Mouse (Mus musculus): ENCODE results near the gene Mapkapk5.
"Not testable (repeated sequence)": the region's sequence is repeated elsewhere in the genome, so short reads cannot be mapped to it uniquely, and the experiment has no call there.

The Mapkapk5 gene

DNA sequence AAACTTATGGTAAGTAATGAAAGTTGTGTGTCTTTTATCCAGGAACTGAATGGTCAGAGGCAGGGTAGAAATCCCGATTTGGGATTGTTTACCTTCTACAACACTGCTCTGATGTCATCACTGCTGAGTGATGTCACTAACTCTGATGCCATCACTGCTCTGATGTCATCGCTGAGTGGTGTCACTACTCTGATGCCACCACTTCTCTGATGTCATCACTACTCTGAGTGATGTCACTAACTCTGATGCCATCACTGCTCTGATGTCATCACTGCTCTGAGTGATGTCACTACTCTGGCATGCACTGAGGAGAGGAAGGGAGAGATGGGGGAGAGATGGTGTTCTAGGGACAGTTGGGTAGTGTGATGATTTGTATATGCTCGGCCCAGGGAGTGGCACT is 16.7 kb upstream of the Mapkapk5 start:
- peak; percentile 4 for DNase-seq (ENCODE audit: low spot score)

DNA sequence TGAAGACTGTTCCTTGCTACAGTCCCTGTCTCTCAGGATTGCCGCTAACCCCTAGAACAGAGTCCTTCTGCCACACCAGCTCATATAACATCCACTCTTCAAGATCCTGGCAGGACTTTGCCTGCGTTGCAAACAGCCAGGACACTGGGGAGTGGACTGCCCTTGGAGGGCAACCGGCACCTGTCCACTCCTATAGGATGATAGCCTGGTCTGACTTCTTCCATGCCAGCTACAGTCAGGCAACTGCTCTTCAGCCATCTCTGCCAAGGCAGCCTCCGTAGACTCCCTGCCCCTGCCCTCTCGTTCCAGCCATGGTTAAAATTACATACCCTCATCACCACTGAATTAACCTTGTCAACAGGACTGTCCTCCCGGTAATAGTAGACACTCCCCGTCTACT is 3.5 kb upstream of the Mapkapk5 start:
- DNase-seq (ENCODE audit: low spot score): no peak

GRCm38 (mm10) chr5:121547084-121547483 is 1.4 kb upstream of the Mapkapk5 start:
- no peak for DNase-seq (ENCODE audit: low spot score)

GRCm38 (mm10) chr5:121546530-121546895 is 808 bp upstream of the Mapkapk5 start:
- DNase-seq (ENCODE audit: low spot score): peak; percentile 59

GRCm38 (mm10) chr5:121544910-121545792 is 554 bp downstream of the Mapkapk5 start, which contains the start of the genes Adam1a and Gm42878:
TSS of gene Adam1a (minus strand) at chr5:121545482.
TSS of gene Gm42878 (minus strand) at chr5:121545482.
- peak; percentile 58 for DNase-seq (ENCODE audit: low spot score)

DNA sequence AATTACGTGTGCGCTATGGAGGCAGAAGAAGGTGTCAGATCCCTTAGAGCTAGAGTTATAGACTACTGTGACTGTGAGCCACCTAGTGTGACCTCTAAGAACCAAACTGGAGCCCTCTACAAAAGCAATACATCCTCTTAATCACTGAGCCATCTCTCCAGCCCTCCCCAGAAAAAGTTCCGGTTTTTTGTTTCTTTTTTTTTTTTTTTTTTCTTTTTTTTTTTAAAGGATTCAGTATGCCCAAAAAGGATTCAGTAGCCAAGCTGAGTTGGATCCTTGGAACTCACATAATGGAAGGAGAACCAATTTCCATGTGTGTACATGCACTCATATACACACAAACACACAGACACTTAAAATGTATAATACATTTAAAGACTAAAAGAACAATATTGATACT is 2.3 kb downstream of the Mapkapk5 start:
- DNase-seq (ENCODE audit: low spot score): no peak

DNA sequence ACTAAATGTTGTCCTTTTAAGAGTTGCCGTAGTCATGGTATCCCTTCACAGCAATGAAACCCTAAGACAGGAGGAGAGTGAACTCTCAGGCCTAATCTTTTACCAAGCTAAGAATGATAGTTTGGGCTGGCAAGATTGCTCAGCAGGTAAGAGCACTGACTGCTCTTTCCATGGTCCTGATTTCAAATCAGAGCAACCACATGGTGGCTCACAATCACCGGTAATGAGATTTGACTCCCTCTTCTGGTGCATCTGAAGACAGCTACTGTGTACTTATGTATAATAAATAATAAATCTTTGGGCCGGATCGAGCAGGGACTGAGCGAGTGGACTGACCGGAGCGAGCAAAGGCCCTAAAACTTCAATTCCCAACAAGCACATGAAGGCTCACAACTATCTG is 4.5 kb downstream of the Mapkapk5 start:
- no peak for DNase-seq (ENCODE audit: low spot score)

GRCm38 (mm10) chr5:121540066-121540465 is 5.6 kb downstream of the Mapkapk5 start:
- DNase-seq (ENCODE audit: low spot score): no peak

- no peak for DNase-seq (ENCODE audit: low spot score)
Measured at GRCm38 (mm10) chr5:121537588-121537987, 8.1 kb downstream of the Mapkapk5 start.

DNA sequence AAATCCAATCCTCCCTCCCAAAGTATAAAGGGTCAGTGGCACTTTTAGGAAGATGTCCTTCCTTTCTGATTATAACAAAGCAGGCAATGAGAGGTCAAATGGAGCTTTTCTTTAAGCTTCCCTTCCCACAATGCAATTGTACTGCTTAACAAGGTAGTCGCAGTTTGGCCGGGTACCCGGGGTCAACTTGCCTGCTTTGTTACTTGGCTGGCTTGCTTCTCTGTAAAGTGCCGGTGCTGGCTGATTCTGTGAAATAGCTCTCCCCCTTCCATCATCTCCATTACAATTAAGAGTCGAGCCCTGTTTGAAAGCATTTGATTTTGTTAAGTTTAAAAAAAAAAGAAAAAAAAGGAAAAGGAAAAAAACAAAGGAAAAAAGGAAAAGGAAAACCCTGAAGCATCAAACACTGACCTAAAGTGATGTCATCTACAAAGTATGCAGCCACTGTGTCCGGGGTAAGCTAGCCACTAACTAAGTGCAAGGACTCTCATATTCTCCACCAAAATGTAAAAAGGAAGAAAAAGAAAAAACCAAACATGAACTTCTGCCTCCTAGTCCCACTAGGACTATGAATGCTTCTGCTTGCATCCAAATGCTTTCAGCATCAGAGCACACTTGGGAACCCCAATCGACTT is 8.7 kb downstream of the Mapkapk5 start:
- no peak for DNase-seq (ENCODE audit: low spot score)

DNA sequence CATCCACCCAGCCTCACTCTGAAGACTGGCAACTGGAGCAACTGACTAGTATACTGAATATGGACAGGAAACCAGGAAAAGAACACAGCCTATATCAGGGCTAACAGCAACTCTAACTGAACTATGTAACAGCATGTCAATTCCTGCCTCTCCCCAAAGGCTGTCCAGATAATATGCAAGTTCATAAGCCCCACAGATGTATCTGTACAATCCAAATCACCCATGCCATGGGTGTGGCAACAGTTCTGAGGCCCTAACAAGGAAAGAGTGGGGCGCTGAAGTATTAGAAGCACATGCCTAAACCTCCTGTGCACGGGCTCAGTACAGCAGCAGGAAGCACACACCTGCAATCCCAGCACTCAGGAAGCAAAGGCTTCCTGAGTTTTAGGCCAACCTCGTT is 10.6 kb downstream of the Mapkapk5 start:
- DNase-seq (ENCODE audit: low spot score): no peak

DNA sequence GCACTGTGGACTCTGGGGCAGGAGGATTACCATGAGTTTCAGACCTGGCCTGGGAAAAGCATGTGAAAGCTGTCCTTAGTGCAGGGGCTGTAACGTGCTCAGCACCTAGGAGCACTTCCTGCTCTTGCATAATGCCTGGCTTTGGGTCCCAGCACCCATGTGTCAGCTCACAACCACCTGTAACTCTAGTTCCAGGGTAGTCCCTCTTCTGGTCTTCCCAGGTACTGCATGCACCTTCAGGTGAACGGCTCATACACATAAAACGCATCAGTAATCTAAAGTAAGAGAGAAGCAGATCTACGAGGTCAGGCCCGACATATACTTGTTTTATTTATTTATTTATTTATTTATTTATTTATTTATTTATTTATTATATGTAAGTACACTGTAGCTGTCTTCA is 11.2 kb downstream of the Mapkapk5 start:
- DNase-seq (ENCODE audit: low spot score): peak; percentile 50

DNA sequence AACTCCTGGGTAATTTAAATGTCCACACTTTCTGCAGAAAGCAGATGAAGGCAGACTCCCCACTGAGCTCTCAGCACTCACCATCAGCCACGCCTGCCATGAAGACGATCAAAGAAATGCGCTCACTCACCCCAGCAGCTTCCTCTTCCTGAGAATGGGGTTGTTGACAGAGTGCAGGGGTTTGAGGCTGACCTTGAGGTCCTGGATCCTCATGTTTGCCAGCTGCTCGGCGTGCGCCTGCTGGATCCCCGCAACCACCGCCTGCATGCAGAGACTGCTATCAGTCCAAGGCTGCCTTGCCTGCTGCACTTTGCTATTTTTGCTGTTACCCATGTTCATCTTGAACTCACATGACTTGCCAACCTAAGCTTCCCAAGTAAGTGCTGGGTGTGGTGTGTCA is 18.7 kb downstream of the Mapkapk5 start:
- no peak for DNase-seq (ENCODE audit: low spot score)

GRCm38 (mm10) chr5:121526526-121526925 is 19.2 kb downstream of the Mapkapk5 start:
- no peak for DNase-seq (ENCODE audit: low spot score)

- no peak for DNase-seq (ENCODE audit: low spot score)
Measured at GRCm38 (mm10) chr5:121525774-121526450, 19.8 kb downstream of the Mapkapk5 start.

DNA sequence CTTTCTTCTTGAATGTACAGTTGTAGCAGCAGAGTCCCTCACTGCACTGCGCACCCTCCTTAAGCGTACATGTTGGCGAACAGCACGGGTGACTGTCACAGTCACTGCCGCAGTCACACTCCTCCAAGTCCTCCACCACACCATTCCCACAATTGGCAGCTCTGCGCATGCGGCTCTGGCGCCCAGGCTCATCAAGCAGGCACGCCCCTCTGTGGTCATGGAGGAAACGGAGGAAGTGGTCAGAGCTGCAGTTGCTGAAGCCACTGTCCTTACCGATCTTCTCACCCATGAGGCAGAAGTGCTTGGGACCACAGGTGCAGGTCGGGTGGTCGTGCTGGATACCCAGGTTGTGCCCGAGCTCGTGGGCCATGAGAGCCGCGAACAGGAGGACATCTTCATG is 25.9 kb downstream of the Mapkapk5 start:
- not testable (repeated sequence) for DNase-seq (ENCODE audit: low spot score)

DNA sequence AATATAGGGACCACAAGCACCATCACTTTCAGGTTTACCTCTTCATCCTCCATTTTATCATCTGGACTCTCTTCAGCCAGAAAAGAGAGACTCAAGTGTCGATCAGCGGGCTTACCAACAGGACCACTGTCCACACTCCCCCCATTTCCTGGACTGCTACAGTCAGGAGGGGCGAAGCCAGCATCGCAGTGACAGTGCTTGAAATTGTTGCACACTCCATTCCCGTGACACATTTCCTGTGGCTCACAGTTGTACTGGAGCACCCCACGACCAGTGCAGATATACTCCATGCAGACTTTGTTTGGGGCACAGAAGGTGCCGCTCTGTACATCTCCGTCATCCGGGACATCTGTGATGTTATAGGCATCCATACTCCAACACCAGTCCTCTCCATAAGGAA is 26.7 kb downstream of the Mapkapk5 start:
- DNase-seq (ENCODE audit: low spot score): no peak

- no peak for DNase-seq (ENCODE audit: low spot score)
Measured at GRCm38 (mm10) chr5:121510009-121510408, 35.7 kb downstream of the Mapkapk5 start.

DNA sequence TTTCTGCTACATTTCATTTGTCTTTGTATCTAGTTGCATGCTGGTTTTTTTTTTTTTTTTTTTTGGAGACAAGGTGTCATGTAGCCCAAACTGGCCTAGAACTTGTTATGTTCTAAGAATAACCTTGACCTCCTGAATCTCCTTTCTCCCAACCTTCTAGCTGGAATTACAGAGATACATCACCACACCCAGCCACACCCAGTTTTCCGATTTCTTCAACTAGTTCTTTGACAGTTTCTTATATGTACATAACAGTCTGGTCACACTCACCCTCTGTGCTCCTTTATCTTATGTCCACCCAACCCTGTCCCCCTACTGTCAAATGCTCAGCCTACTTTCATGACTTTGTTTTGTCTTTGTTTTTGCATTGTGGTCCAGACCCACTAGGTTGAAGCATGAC is 38.9 kb downstream of the Mapkapk5 start:
- no peak for DNase-seq (ENCODE audit: low spot score)

GRCm38 (mm10) chr5:121503231-121503630 is 42.5 kb downstream of the Mapkapk5 start, which contains the start of gene Adam1b:
TSS of gene Adam1b (minus strand) at chr5:121503435.
- DNase-seq (ENCODE audit: low spot score): no peak

DNA sequence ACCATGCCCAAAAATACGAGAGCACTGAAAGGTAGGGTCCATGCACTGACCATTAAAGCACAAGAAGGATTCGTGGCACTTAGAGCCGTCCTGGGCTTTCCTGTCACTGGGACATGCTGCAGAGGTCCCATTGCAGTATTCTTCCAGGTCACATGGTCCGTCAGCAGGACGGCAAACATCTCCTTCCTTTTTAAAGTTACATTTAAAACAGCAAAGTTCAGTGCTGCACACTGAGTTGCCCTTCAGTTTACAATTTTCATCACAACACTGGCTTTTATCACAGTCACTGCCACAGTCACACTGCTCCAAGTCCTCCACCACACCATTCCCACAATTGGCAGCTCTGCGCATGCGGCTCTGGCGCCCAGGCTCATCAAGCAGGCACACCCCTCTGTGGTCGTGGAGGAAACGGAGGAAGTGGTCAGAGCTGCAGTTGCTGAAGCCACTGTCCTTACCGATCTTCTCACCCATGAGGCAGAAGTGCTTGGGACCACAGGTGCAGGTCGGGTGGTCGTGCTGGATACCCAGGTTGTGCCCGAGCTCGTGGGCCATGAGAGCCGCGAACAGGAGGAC is 44.2 kb downstream of the Mapkapk5 start:
- not testable (repeated sequence) for DNase-seq (ENCODE audit: low spot score)

- no peak for DNase-seq (ENCODE audit: low spot score)
Measured at GRCm38 (mm10) chr5:121500719-121501118, 45.0 kb downstream of the Mapkapk5 start.

Data from retina, embryonic 14.5 days (tissue).